Mouse (Mus musculus) heart, adult 18-20 months (tissue): ENCODE measurements at regions not wholly inside any gene's neighbourhood (a gene's known extent, or its start where the extent isn't known, plus 50 kb on each side); places are given as distances from the start of the nearest gene placed in this dataset.

Experiments
- DNase-seq, 2 experiments: peaks; one replicate each; pipeline ENCODE4 v3.0.0; 2021 to 2022; ENCODE audit warnings: mixed read lengths in 1 of 2

DNA sequence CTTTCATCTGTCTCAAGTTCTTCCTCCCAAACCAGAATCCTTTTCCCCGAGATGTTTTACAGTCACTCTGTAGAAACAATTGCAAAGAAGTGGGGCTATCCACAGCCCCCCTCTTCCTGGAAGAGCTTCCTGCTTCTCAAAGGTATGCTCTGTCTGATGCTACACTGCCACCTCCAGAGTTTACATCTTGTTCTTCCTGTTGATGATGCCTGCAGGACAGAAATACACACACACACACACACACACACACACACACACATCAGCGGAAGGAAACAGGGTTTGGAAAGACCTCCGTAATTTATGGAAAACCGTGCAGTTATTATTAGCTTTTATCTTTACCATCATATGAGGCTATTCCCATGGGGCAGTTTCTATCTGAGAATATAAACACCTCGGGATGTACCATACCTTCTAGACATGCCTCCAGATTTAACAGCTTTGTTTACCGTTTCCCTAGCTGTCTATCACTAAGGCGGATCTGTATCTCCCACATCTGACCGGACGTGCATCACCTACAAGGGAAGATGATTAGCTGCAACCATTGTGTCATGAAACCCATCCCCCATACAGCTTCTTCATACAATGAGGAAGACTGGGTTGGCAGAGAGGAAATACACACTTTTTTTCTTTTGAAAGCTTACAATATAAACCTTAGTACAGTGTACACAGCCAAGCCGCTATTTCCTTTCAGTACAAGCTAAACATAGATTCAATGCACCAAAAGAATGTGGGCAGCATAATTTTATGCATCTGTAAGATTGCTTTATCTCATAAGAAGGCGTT, 288.6 kb downstream of the Plk2 start:
- DNase-seq, result peak in 1 of 2 experiments; percentile 19

DNA sequence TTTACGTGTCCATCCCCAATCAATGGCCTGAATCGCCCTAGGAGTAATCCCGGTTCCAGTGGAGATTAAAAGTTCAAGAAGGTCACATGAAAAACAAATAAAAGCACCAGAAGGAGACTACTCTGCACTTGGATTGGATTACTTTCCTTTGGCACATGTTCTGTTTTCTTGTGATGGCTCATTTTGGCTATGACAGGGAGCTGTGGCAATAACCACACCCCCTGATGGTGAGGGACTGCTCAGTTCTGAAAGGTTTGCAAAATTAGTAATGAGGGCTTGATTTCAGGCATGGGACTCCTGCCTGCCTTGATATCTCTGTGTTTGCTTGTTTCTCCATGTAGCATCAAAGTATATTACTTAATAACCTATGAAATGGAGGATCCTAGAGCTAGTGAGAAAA, 293.9 kb downstream of the Plk2 start:
- DNase-seq, result no peak

DNA sequence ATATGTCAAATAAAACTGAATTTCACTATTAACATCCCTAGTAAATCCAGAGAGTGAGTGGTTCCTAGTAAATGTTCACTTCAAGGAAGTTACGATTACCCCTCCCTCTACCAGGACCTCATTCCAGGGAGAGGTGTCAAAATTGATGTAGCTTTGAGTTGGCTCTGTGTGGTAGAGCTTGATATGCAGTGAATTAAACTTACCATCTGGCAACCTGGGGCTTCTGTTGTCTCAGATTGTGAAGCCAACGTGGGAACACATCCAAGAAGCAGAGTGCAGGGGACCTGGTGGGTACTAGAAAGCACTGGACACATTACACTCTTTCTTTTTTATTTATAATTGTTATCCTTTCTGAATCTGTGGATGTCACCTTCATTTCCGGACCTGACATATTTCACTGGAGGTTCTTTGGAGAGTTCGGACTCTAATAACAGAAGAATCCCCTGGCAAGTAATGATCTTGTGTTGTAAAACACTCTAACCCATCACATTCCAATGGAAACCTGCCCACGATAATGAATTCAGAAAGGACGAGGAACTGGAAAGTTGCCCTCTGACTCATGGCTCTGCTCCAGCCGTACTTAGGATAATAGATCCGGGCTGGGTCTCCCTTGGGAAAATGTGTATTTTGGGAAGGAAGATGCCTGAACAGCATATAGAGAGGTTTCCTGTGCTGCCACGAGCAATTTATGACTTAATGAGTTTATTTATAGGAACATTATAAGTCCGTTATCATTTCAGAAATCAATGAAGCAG, 295.8 kb downstream of the Plk2 start:
- peak; percentile 34 to 48 for DNase-seq

DNA sequence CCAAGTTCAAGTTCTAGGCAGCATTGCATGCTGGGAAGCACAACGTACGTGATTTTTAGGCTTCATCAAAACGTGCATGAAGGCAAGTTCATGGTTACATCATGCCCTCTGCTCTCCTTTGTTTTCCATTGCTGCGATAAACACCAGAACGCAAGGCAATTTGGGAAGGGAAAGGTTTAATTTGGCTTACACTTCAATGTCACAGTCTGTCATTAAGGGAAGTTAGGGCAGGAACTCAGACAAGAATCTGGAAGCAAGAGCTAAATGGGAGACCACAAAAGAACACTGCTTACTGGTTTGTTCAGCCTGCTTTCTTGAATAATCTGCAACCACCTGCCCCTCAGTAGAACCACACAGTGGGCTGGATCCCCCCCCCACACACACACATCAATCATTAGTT, 297.9 kb downstream of the Plk2 start:
- no peak for DNase-seq

DNA sequence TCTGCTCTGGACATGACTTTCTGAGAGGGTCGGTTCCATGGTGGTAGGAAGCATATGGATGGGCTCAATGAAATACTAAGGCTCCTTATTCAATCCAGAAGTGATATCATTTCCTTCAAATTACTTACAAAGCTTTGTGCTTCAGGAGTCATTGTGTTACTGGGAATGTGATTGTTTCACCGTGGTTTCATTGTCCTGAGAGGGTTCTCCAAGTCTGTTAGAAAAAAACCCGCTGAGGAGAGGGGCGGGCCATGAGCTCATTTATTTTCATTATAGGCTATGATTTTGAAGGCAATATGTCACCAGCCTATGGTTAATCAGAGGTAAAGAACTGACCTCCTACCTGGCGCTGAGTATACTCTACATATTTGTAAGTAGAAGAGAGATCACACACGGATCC, 300.0 kb downstream of the Plk2 start:
- peak in 1 of 2 experiments; percentile 12 for DNase-seq

DNA sequence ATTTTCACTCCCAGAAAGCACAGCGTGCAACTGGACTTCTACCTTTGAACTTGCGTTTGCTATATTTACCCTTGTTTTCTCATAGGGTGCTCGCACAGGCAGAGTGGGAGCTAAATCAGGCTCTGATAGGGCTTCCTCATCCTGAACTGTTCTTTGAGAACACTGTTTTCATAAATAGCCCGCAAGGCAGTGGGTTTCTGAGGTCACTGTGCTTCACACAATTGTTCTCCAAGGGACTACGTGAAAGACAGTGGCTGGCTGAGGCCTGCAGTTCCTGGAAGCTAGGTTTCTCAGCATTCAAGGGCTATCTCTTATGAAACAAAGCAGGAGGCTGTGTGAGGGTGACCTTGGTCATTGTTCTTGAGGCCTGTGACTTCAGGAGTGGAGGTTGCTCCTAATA, 301.7 kb downstream of the Plk2 start:
- peak; percentile 57 to 79 for DNase-seq

DNA sequence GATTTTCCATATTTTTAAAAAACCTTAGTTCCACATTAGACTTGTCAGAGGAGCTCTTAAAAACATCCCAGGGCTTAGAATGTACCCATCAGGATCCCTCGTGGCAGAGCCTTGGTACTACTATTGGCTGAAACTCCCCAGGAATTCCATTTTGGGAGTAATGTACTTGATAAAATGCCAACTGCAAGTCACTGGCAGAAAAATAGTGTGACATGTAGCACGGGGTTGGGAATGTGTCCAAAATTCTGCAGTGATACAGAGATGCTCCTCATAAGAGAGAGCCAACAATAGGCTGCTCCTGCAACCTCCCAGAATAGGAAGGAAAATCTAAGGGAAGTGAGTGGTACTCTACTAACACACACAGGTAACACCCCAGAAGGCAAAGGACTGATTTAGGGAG, 309.4 kb downstream of the Plk2 start:
- peak; percentile 63 to 65 for DNase-seq

DNA sequence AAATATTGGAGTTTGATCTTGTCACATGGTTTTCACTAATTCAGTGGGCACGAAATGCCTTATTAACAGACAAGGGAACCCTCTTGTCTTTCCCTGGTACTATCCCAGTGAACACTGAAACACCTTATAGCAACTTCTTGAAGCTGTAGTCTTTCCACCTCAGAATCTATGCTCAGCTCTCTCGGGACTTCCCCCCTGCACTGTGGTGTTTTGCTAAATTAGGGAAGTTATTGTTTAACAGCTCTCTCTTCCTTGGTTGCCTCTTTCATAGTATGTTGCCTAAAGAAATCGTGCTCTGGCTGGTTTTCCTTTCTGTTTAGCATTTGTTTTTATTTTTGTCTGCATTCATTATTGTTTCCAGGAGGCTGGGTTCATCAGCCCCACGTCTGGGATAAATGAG, 316.0 kb downstream of the Plk2 start:
- DNase-seq, result no peak

DNA sequence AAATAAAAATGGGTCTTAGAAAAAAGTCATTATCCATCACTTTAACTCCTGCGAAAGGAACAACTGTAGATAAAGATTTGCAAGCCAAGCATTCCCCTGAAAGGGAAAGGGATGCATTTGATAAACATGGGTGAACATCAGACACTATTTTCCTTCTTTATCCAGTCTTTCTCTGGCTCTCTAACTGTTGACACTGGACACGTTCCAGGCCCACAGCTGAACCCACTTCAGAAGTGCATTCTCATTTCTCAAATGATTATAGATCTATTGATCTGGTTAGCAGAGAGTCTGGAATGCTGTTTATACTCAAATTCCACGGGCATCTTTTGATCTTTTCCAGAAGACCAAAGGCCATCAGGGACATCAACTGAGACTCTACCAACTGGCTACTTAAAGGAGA, 317.7 kb downstream of the Plk2 start:
- DNase-seq, result no peak

DNA sequence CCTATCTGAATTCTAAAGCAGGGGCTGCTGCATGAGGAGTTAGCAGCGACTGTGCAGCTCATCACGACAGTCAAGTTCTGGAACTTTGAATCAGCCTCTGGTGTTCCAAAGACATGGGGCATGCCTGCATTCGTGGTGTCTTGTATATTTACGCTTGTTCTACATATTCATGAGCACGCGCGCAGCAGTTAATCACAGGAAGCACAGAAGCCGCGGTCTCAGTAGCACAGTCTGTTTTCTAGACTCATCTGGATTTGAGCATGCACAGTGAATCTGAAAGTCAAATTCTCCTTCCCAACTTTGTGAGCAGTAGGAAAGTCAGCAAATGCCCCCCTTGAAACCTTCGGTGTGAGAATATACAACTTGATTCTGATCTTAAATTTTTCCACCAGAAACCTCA, 327.3 kb downstream of the Plk2 start:
- DNase-seq, result no peak

DNA sequence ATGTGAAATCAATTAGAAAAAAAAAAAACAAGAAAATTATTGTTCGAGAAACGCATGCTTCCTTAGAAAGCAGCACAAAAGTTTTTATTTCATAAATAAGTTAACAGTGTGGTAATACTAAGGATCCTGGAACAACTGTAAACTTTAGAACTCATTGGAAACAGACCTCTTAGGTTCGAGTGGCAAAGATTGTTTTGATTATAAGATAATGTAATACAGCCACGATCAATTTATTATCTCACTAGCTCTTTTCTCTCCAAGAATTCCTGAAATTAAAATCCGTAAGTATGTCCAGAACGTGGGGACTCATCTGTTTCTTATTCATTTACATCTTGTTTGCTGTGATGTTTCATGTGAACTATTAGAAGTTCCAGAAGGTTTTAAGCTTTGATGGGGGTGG, 327.9 kb downstream of the Plk2 start:
- no peak for DNase-seq

DNA sequence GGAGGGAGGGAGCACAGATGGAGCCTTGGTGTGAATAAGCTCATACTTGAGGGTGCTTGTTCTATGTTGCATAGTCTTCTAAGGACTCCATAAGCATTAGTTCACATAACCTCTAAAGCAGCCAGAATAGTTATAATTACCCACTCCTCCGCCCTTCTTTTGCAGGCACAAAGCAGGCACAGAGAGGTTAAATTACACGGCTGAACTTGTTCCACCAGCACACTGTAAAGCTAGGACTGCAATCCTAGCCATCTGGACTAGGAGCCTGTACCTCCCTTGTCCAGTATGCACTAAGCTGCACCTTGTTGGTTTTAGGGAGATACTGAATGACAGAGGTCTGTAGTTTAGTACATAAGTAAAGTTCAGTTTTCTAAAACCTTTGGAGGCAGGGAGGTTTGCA, 330.0 kb downstream of the Plk2 start:
- no peak for DNase-seq

DNA sequence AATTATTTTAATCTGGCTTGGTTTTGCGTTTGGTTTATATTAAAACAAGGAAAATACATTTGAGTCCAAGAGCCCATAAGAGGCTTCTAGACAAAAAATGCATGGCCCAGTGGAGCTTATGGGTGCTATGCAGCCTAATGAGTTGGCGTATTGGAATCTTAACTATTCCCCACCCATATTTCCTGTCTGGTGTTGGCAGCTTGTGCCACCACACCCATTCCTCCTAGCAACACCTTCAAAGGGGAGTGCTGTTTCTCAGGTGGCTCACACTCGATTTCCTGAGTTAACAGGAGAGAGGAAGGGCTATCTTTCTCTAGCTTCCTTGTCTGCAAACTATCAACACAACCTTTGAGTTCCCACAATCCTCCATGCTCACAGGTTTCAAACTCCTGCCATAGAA, 331.0 kb downstream of the Plk2 start:
- peak in 1 of 2 experiments; percentile 11 for DNase-seq

DNA sequence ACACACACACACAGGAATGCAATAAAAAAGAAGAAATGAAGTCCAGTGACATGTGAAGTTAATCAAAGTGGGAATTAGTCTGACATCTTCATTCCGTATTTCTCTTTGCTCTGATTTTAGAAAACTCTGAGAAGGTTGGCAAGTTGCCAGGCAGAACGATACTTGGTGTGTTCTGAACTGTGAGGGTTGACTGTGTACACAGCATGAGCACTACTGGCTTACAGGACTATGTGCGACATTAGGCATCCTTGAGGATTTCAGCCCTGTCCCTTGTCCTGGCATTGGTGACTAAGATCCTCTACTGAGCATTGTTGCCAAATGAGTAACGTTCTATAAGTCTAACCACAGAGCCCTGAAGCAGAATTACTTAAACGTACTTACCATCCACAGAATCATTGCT, 340.7 kb downstream of the Plk2 start:
- DNase-seq, result peak in 1 of 2 experiments; percentile 19

DNA sequence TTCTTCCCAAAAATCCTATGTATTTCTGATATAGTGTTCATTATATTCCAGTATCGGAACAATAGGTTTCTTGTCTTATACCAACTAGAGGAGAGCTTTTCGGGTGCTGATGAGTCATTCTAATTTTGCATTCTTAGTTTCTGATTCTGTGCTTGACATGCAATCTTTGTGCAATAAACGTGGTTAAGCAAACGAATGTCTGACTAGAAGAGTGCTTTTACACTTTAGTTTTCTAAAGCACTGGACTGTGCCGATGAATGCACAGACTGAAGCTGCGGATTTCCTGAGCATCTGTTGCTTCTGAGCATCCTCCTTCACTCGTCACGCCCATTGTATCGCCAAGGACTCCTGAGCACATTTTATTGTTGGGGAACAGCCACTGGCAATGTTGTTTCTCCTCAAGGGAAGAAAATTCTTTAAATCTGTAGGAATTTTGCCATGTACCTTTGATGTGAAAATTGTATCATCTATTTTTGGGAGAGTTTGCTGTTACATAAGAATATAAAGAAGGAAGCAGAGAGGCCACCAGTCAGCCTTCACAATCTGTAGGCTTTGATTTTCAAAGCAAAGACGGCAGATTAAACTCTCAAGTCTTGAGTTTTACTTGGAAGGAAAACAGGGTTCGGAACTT, 346.8 kb downstream of the Plk2 start:
- DNase-seq, result no peak

DNA sequence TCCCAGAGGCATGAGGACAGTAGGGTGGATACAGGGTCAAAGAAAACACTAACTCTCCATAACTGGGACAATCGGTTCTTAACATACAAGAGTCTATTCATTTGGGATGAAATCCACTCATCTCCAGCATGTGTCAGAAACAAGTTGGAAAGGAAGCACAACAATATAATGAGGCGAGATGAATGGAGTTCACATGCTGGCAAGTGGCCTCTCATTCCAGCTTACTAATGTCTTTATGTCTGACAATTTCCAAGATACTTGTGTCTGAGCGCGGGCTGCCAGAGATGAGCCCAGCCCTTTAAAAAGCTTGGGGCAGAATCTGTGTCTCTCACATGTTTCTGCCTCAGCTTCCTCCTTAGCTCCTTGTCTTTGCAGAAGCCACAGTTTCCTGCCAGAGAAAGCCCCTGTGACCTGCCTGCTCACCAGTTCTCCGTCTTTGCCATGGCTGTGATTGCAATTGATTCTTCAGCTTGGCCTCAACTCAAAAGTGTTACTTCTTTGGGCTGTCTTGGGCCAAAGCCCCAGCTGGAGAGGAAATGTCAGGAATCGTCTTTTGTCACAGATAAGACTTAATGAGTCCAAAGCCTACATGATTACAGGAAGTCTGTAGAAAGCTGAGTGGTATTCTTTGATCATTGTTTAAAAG, 352.5 kb downstream of the Plk2 start:
- peak; percentile 53 to 81 for DNase-seq

DNA sequence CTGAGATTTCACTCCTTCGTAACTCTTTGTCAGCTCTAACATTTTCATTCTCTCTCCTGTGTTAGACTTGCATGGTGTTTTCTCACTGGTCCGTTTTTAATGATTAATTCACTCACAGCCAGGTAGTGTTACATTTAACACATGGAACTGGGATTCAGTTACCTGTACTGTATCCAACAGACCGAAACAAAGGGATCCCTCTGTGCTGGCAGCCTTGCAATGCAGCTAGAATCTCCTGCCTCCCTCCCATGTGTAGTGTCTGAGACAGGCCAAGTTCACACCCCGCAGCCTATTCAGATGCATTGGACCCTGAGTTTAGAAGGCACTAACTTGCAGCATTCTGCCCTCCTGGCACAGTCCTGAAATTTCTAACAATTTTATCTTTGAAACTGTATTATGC, 357.9 kb downstream of the Plk2 start:
- DNase-seq, result no peak

DNA sequence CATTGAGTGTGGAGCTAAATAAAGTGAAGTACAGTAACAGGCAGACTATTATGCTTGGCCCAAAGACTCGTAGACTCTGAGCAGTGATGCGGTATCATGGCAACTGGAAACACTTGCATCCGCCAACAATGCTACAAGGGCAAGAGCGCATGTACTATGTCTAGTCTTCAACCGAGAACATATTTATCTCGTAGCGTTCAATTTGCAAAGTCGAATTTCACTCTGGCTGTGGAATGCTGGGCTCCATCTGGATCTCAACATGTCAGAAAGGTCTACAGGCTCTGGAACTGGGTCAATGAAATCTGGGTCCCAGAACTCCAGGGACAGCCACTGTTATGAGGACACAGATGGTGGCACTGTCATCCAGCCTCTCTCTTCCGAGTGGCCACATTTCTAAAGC, 359.7 kb downstream of the Plk2 start:
- peak in 1 of 2 experiments; percentile 16 for DNase-seq

DNA sequence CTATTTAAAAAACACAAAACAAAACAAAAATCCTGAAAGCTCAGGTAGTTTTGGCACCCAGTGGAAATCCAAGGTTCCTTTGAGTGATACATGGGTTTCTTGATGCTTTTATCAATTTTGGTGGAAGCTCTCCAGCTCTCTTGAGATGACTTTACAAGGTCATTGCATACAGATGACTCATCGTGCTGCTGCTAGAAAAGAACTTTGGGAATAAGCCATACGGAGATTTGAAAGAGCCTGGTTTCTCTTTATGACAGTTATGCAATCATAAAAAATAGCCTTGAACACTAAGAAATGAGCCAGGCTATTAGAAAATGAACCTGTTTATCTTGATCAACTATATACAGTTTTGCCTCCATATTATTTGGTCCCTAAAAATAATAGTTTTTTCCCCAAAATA, 362.0 kb downstream of the Plk2 start:
- DNase-seq, result peak in 1 of 2 experiments; percentile 16

DNA sequence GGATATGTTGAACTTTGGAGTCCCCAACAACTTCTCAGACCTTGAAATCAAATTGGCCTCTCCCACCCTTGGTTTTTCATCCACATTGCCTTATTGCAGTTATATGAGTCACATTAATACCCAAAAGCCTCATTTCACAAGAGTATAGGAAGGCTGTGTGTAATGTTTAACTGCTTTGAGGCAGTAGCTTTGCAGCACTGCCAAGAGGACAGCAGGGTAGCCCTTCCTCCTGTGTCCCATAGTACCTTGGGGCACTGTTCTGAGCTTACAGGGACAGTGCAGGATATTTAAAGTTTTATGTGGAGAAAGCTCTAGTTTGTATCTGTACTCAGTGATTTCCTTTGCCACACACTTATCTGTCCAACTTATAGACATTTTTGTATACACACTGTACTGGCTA, 374.4 kb downstream of the Plk2 start:
- no peak for DNase-seq

DNA sequence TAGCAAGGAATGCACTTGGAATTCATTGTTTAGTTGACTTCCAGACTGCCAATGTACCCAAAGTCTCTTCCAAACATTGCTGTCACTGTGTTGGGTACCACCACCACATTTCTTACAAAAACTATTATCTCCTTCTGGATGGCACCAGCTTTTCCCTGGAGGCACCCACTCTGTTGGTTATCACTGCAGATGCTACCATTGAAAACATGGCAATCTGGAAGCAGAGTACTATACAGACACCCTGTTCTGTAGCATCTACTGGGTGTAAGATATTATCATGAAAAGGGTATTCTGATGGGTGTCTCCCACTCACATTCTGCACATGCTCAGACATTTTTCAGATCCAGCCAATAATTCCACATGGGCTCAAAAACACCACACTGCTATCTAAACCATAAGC, 380.4 kb downstream of the Plk2 start:
- no peak for DNase-seq

DNA sequence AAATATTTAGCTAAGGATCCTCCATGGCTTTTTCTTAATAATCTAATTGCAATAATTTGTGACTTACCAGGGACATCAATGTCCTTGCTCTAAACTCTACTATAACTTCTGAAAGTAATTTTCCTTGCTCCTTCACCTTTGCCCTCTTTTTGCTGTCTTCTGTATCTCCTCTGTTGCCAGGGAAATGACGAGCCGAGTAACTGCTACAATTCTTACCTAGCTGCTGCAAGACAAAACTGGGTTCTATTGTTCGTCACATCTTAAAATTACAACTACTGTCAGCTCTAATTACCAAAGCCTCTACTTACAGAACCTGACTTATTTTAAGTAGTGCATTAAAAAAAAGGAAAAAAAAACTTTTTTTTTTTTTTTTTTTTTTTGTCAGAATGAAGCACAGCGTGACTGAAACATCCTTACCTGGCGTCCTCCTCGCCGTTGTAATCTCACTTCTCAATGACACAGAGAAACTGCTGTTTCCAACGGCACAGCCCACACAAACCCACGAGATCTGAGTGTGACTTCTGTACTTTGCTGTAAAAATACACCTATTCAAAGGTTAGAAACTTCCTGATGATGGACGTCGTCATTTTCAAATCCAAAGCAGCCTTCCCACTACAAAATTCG, 389.4 kb downstream of the Plk2 start:
- DNase-seq, result no peak
